Mouse (Mus musculus) erythroblast, embryonic 14.5 days (primary cell): Measurements from ENCODE around the gene Wdr11.

Experiments
- GATA1 ChIP-seq: IDR thresholded peaks from 2 replicates; pipeline ENCODE4 v1.6.1; 2012; ENCODE audit warnings: low read length, inconsistent platforms, mixed read lengths
- TAL1 ChIP-seq: IDR thresholded peaks from 3 replicates; pipeline ENCODE4 v1.6.1; 2012; ENCODE audit warnings: low read length, inconsistent platforms, mixed read lengths

DNA sequence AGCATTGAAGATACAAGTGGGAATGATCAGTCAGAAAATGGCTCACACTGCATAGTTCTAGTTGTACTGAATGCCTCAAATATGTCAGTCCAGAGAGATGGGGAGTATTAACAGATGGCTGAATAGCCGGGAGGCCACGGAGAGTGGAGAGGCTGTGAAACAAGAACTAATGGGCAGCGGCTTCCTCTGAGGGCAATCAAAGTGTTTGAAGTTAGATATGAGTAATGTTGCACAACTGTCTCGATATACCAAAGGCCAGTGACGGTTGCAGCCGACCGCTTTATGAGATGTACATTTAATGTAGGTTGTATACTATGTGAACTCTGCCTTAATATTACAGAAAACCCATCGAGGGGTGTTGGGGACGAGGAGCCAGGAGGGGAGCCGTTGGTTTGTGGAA, 78.6 kb downstream of the Wdr11 start:
- TF ChIP-seq TAL1 (no peak), GATA1 (no peak)
